Mouse (Mus musculus) spleen, postnatal 36 days (tissue): ENCODE results near the gene Lama1.
"Not testable (repeated sequence)": the region's sequence is repeated elsewhere in the genome, so short reads cannot be mapped to it uniquely, and the experiment has no call there.

Source experiments
- DNase-seq, 2 experiments: peaks; one replicate each; pipeline ENCODE4 v3.0.0; 2022; ENCODE audit warnings: low spot score in 2 of 2, mixed read lengths in 1 of 2

The Lama1 gene

DNA sequence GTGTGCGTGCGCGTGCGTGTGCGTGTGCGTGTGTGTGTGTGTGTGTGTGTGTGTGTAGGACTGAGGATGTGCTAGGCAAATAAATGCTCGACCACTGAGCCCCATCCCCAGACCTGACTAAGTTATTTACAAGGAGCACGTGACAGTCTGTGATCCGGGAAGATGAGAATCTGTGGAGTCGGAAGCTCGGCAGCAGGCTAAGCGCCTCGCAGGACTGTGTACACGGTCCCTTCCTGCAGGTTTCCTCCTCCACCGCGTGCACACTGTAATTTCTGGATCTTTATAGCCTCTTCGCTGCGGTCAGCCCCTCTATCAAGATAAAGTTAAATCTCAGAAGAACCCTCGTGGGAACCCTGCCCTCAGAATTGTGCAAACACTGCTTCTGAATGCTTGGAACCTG lies 18.4 kb downstream of the Lama1 start:
- no peak for DNase-seq

- no peak for DNase-seq
Measured at GRCm38 (mm10) chr17:67722055-67722454, 25.0 kb downstream of the Lama1 start.

DNA sequence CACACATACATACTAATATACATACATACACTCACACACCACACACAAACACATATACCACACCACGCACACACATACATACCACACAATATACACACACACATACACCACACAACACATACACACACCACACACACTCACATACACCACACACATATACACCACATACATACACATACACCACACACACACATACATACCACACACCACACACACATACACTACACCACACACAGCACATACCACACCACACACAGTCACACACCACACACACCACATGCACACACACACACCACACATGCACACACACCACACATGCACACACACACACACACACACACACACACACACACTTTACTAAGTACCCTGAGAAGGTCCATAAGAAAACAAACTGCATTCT lies 25.5 kb downstream of the Lama1 start:
- no peak for DNase-seq

DNA sequence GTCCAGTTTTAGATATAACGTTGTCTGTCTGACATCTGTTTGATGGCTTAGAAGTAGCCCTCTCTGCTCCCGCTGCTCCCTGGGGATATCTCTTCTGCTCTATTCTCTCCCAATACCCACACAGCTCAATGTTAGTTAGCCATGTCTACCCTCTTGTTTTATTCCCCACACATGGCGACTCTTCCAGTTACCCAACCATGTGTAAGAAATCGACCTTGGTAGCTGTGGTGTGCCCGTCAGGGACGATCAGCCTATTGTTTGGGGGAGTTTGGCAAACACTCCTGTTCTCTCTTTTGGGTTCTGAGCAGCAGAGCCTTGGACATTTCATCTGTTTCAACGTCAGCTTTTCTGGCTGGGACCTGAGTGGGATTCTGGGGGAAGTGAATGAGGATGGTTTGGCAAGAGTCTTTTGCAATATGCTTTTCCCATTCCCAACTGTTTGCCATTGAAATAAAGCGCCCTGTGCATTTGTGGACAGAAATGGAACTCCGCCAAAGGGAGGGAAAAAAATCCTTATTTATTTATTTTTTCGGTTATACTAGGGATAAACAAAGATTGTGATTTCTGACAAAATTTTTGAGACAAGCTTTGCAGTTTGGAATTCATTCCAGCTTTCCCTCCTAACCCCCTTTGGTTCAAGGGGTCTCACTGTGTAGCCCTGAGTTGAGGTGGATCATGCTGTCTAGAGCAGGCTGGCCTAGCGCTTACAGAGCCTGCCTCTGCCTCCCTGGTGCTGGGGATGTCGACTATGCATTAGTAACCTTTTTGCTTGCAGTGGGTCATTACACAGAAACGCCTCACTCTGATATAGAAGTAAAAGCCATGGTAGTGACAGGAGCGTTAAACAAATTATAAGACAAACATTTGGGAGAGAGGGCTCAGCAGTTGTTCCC lies 26.4 kb downstream of the Lama1 start:
- DNase-seq = no peak

- DNase-seq = no peak
Measured at GRCm38 (mm10) chr17:67726601-67727000, 29.5 kb downstream of the Lama1 start.

GRCm38 (mm10) chr17:67728751-67729150 lies 31.7 kb downstream of the Lama1 start:
- DNase-seq = no peak

GRCm38 (mm10) chr17:67731096-67731495 lies 34.0 kb downstream of the Lama1 start:
- DNase-seq = no peak

GRCm38 (mm10) chr17:67731964-67732363 lies 34.9 kb downstream of the Lama1 start:
- no peak for DNase-seq

- DNase-seq = no peak
Measured at GRCm38 (mm10) chr17:67733516-67733915, 36.5 kb downstream of the Lama1 start.

DNA sequence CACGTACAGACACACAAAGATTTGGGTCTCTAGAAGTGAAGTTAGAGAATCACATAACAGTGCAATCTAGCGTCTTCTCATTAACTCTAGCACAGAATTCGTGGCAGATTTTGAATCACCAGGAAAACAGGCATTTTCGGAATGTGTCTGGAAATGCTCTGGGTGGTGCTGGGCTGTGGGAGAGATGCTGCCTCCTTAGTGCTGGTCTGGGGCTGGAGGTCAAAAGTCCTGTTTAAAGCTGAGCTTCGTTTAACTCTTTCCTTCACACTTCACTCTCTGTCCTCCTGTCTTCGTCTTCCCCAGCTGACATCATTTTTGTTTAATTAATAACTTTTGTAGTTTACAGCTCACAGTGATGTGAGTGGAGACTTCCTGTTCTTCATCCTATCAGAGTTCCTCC lies 38.7 kb downstream of the Lama1 start:
- no peak for DNase-seq

- DNase-seq = not testable (repeated sequence)
Measured at GRCm38 (mm10) chr17:67741229-67741628, 44.2 kb downstream of the Lama1 start.

GRCm38 (mm10) chr17:67764167-67764871 lies 67.3 kb downstream of the Lama1 start:
- DNase-seq = no peak

DNA sequence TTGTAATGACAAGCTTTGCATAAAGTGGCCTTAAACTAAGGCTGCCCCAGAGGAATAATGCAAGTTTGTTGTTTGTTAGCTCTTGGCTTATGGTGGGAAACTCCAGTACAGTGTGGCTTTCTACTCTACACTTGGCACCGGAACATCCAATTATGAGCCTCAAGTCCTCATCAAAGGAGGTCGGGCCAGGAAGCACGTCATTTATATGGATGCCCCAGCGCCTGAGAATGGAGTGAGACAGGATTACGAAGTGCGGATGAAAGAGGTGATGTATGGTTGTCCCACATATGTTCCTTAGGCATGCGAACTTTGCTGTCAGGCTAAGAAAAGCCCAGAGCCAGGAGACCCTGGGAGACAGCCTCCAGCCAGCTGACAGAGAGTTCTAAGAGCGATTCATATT lies 76.5 kb downstream of the Lama1 start:
- DNase-seq = no peak

- no peak for DNase-seq
Measured at GRCm38 (mm10) chr17:67776764-67777163, 79.7 kb downstream of the Lama1 start.

GRCm38 (mm10) chr17:67779812-67780211 lies 82.8 kb downstream of the Lama1 start:
- no peak for DNase-seq

DNA sequence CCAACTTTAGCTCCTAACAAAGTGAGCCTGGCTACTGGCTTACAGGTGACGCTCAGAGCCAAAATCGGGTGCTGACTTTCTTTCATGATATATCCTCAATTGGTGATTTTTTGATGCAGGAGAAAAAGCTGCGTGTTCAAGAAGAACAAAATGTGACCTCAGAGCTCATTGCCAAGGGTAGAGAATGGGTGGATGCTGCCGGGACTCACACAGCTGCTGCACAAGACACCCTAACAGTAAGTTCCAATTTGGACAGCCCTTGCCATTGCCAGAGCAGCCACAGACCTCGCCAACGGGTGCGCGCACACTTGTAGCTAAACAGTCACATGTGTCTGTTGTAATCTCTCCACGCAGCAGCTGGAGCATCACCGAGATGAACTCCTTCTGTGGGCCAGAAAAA lies 94.0 kb downstream of the Lama1 start:
- no peak for DNase-seq

- DNase-seq = no peak
Measured at GRCm38 (mm10) chr17:67809171-67809570, 112.1 kb downstream of the Lama1 start.

DNA sequence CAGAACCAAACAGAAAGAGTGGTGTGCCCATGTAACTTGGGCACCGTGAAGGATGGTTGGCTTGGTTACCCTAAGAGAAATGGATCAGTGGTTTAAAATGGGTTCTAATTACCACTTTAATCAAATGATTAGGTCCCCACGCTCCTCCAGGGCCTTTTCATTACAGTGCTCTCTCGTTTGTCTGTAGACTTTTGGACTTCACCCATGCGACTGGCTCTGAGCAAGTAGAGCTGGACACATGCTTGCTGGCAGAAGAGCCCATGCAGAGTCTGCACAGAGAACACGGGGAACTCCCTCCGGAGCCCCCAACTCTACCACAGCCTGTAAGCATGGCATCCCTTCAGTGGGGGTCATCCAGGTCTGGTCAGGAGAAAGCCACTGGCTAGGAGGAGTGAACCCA lies 116.6 kb downstream of the Lama1 start:
- no peak for DNase-seq

GRCm38 (mm10) chr17:67815720-67816119 lies 118.7 kb downstream of the Lama1 start:
- no peak for DNase-seq

DNA sequence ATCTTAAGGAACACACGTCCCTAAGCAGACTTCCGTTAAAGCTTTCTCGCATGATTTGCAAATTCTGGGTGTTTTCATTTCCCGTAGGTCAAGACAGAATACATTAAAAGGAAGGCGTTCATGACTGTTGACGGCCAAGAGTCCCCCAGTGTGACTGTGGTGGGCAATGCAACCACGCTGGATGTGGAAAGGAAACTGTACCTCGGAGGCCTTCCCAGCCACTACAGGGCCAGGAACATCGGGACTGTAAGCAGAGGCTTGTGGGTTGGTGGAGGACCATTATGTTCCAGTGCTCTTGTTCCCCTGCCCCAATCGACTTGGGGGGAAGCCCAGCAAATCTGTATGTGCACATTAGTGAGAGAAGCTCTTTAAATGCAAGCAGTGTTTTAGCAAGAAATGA lies 119.9 kb downstream of the Lama1 start:
- no peak for DNase-seq

DNA sequence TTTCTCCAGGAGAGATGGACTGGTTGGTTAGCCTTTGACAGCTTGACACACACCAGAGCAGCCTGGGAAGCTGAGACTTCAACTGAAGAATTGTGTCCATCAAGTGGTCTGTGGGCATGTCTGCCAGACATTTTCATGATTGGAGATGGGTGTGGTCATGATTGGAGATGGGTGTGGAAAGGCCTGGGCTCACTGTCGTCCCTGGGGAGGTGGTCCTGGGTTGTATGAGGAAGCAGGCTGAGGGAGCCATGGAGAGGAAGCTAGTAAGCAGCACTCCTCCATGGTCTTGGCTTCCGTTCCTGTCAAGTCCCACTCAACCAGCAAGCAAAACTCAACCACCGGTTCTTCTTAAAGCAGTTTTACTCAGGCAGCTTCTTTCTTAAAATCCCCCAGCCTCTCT lies 130.4 kb downstream of the Lama1 start:
- no peak for DNase-seq

GRCm38 (mm10) chr17:67836146-67836895 lies 139.3 kb downstream of the Lama1 start:
- DNase-seq = no peak
